Mouse (Mus musculus) hindbrain, embryonic 11.5 days (tissue): ENCODE data around the gene Psenen. TPM values are rescaled to one million over a fixed set of nuclear protein-coding genes. Genes with fewer than 3 reads are reported as not detected.
A peak's percentile ranks its signal among the peaks of the same experiment; 100 is the strongest.

Experiments
- ATAC-seq: fragments of 200-750 bp; cut with Nextera tagmentation; 2 replicates; pipeline ENCODE4 v1.8.0; 2017; ENCODE audit warnings: mild to moderate bottlenecking, moderate TSS enrichment, moderate library complexity; ENCODE audit not compliant: low FRiP score
- DNase-seq: peaks from one replicate; pipeline ENCODE4 v3.0.0-alpha.2; 2015; ENCODE audit warnings: low spot score
- H3K27ac ChIP-seq: fragments of 300-500 bp; sonication (generic); 2 replicates; pipeline ENCODE4 v1.5.1; 2014; ENCODE audit warnings: mild to moderate bottlenecking, low read depth, low read length
- H3K27me3 ChIP-seq: fragments of 300-500 bp; sonication (generic); 2 replicates; pipeline ENCODE4 v1.6.1; 2014; ENCODE audit warnings: mild to moderate bottlenecking, low read length, moderate library complexity, mixed read lengths; ENCODE audit not compliant: control insufficient read depth, insufficient read depth
- H3K36me3 ChIP-seq: fragments of 300-500 bp; sonication (generic); 2 replicates; pipeline ENCODE4 v1.6.1; 2014; ENCODE audit warnings: mild to moderate bottlenecking, low read length, moderate library complexity, mixed read lengths; ENCODE audit not compliant: control insufficient read depth, insufficient read depth
- H3K4me1 ChIP-seq: fragments of 300-500 bp; sonication (generic); replicated peaks from 2 replicates; pipeline ENCODE4 v1.6.1; 2014; ENCODE audit warnings: low read length, mixed read lengths; ENCODE audit not compliant: control insufficient read depth, insufficient read depth
- H3K4me2 ChIP-seq: fragments of 300-500 bp; sonication (generic); replicated peaks from 2 replicates; pipeline ENCODE4 v1.6.1; 2014; ENCODE audit warnings: mild to moderate bottlenecking, low read depth, low read length
- H3K4me3 ChIP-seq: fragments of 300-500 bp; sonication (generic); 2 replicates; pipeline ENCODE4 v1.5.1; 2014; ENCODE audit warnings: low read depth, low read length
- H3K9ac ChIP-seq: fragments of 300-500 bp; sonication (generic); 2 replicates; pipeline ENCODE4 v1.6.1; 2014; ENCODE audit warnings: low read depth, low read length
- H3K9me3 ChIP-seq: fragments of 300-500 bp; sonication (generic); 2 replicates; pipeline ENCODE4 v1.6.1; 2016; ENCODE audit warnings: low read length; ENCODE audit not compliant: control insufficient read depth
- WGBS: fragments of 180-500 bp; shearing (Covaris S2); extraction: QIAGEN DNeasy Blood & Tissue Kit; methylation state at CpG from one replicate; pipeline ENCODE4 v1.1.7; 2014; 5-methylcytosine and 5-hydroxymethylcytosine counted together
- polyA plus RNA-seq: library from polyadenylated mRNA; unstranded; fragments of >200 nt; fragmentation: Nextera tagmentation; extraction: Ambion mirVana; gene quantifications from 2 replicates; pipeline ENCODE4 v1.2.1, GENCODE M21; 2014

Gene Psenen
- polyA plus RNA-seq, 1 experiment from 2014 or later: 105 TPM

- 37% methylated on average over 4 of the region's 4 CpGs for WGBS
- H3K4me2 ChIP-seq: no peak overlapping the region
- ATAC-seq: no peak
- H3K4me3 ChIP-seq: no peak overlapping the region
- H3K27me3 ChIP-seq: no peaks in the 10 kb centered on the region
- no peak overlapping the region; the same call in 1 of the 2 replicates for H3K9ac ChIP-seq
- no peaks in the 10 kb centered on the region for H3K36me3 ChIP-seq
- no peak for DNase-seq
- no peak overlapping the region for H3K27ac ChIP-seq
- no peaks in the 10 kb centered on the region for H3K9me3 ChIP-seq
- H3K4me1 ChIP-seq: peaks cover 5% of the 10 kb centered on the region
Observed at GRCm38 (mm10) chr7:30591605-30591951, 28.2 kb upstream of the Psenen start.

- H3K4me2 ChIP-seq: no peak overlapping the region
- H3K27ac ChIP-seq: no peak overlapping the region
- H3K9ac ChIP-seq: no peak overlapping the region
- no peaks in the 10 kb centered on the region for H3K27me3 ChIP-seq
- no peaks in the 10 kb centered on the region for H3K9me3 ChIP-seq
- WGBS: 86% methylated on average over 9 of the region's 9 CpGs
- H3K36me3 ChIP-seq: no peaks in the 10 kb centered on the region
- H3K4me1 ChIP-seq: peaks cover 5% of the 10 kb centered on the region
- DNase-seq (no peak), ATAC-seq (no peak)
- no peak overlapping the region for H3K4me3 ChIP-seq
Observed at GRCm38 (mm10) chr7:30590927-30591604, 27.6 kb upstream of the Psenen start.

DNA sequence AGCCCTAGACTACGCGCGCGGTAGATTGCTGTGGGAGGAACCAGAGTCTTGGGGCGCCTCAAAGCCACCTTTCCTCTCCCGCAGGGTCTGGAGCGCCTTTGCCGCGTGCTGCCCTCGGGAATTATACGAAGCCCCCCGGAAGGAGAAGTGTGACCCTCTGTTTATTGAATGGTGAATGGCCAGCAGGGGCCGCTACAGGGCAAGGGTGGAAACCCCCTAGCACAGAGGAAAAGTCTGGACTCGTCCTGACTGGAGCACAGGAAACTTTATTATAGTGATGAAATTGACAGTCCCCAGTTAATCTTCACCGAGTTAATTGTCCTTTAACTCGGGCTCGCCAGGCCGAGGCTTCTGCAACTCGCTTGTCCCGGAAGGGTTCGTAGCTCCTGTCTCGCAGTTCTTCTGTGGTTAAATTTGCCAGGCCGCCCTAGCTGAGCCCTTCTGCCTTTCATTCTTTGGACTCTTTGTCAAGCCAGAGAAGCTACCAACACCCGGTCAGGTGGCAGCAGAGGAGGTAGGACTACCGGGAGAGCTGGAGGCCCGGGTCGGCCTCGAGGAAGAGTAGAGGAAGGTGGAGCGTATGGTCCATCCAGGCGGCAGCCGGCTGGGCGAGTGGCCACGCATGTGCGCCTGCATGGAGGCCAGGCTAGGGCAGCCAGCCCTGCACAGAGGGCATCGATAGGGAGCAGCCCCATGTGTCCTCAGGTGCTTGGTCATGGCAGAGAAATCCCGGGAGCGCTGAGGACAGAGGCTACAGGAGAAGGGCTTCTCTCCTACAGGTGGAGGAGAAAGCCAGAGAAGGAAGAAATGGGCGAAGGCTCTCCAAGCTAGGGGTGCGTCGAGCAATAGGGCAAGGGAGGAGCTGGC lies 26.2 kb upstream of the Psenen start:
- Histone ChIP-seq H3K4me2 (peak overlapping the region; percentile 60), H3K4me3 (peak overlapping the region; percentile 80), H3K9ac (peak overlapping the region; percentile 94; the same call in 1 of the 2 replicates), H3K27me3 (no peaks in the 10 kb centered on the region), H3K27ac (peak overlapping the region; percentile 45), H3K4me1 (peaks cover 5% of the 10 kb centered on the region), H3K36me3 (no peaks in the 10 kb centered on the region; the same call in 1 of the 2 replicates), H3K9me3 (no peaks in the 10 kb centered on the region)
- WGBS: 31% methylated on average over 40 of the region's 40 CpGs
- DNase-seq: peak; percentile 94
- ATAC-seq: peak; percentile 73

DNA sequence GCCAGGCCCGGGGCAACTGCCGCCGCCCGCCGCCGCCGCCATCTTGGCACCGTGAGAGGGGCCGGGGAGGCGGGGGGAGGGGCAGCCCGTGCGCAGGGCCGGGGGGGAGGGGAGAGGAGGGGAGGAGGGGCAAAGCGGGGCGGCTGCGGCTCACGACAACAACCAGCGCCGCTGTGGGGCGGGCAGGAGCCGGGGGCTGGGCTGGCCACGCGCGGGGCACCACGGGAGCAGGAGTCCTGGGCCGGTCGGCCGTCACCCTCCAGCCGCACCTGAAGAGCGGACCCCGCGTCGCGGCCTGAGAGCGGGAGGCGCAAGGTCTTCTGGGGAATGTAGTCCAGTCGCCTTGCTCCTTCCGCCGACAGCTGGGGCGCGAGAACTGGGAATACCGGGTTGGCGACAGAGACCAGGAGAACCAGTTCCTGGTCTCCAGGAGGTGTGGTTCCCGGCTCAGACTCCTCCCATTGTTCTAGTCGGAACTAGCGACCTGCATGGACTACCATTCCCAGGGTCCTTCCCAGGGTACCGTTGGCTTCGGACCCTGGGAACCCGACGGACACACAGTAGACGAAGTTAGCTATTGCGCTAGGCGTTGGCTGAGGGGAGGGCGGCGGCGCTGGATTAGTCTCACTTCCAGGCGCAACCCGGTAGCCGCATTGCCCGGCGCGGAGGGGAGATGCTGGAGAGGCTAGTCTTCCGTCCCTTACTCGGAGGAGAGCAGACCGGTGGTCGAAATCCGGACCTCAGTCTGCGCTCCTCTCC lies 25.4 kb upstream of the Psenen start, which contains the start of gene Kmt2b:
Kmt2b (minus strand) TSS at position 51 of the 759 bp plus-strand sequence.
- 0% methylated on average over 47 of the region's 68 CpGs for WGBS
- H3K27ac ChIP-seq: peak within 1 kb of the TSS; percentile 45
- DNase-seq: peak; percentile 96
- peak within 1 kb of the TSS; percentile 94 for H3K9ac ChIP-seq
- H3K36me3 ChIP-seq: peaks cover 5% of the 10 kb centered on the region; the same call in 1 of the 2 replicates
- peak within 1 kb of the TSS; percentile 80 for H3K4me3 ChIP-seq
- no peaks in the 10 kb centered on the region for H3K9me3 ChIP-seq
- ATAC-seq: peak; percentile 96
- no peaks in the 10 kb centered on the region for H3K27me3 ChIP-seq
- peaks cover 5% of the 10 kb centered on the region for H3K4me1 ChIP-seq
- H3K4me2 ChIP-seq: peak within 1 kb of the TSS; percentile 93

- Histone ChIP-seq H3K27me3 (no peaks in the 10 kb centered on the region), H3K36me3 (peaks cover 8% of the 10 kb centered on the region; the same call in 1 of the 2 replicates), H3K9me3 (no peaks in the 10 kb centered on the region), H3K4me3 (peak overlapping the region; percentile 80), H3K4me2 (peak overlapping the region; percentile 93), H3K9ac (peak overlapping the region; percentile 94), H3K27ac (peak overlapping the region; percentile 45), H3K4me1 (peaks cover 5% of the 10 kb centered on the region)
- ATAC-seq: peak; percentile 50
- under 1% methylated on average over 63 of the region's 67 CpGs for WGBS
- DNase-seq: peak; percentile 58
Observed at GRCm38 (mm10) chr7:30587842-30588667, 24.6 kb upstream of the Psenen start.

- Histone ChIP-seq H3K4me1 (peaks cover 5% of the 10 kb centered on the region), H3K4me2 (no peak overlapping the region), H3K9me3 (no peaks in the 10 kb centered on the region), H3K9ac (no peak overlapping the region), H3K27me3 (no peaks in the 10 kb centered on the region), H3K36me3 (peaks cover 13% of the 10 kb centered on the region; the same call in 1 of the 2 replicates), H3K27ac (no peak overlapping the region), H3K4me3 (peak overlapping the region; percentile 80)
- DNase-seq (no peak), ATAC-seq (no peak)
- WGBS: 93% methylated on average over 27 of the region's 28 CpGs
Observed at GRCm38 (mm10) chr7:30586455-30587020, 23.1 kb upstream of the Psenen start.

DNA sequence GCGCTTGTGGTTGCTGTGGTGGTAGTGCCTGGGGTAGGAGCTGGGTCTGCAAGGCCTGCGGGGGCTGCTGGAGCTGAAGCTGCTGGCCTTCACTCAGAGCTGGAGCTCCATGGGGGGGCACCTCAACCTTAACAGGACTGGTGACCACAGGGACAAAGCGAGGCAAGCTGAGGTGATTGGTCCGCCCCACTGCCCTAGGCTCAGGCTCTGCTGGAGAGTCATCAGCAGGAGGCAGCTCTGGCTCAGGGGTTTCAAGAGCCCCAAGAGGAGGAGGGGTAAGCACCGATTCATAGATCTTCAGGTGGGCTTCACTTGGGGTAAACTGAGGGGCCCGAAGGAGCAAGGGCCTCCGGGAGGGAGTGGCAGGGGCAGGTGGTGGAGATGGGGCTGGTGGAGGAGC lies 21.7 kb upstream of the Psenen start:
- Histone ChIP-seq H3K4me3 (no peak overlapping the region), H3K9me3 (no peaks in the 10 kb centered on the region), H3K36me3 (peaks cover 17% of the 10 kb centered on the region; the same call in 1 of the 2 replicates), H3K4me2 (no peak overlapping the region), H3K9ac (no peak overlapping the region), H3K27ac (no peak overlapping the region), H3K27me3 (no peaks in the 10 kb centered on the region), H3K4me1 (peaks cover 5% of the 10 kb centered on the region)
- 94% methylated on average over 7 of the region's 7 CpGs for WGBS
- no peak for ATAC-seq
- DNase-seq: no peak
